Mouse (Mus musculus): ENCODE measurements at regions not wholly inside any gene's neighbourhood (a gene's known extent, or its start where the extent isn't known, plus 50 kb on each side); places are given as distances from the start of the nearest gene placed in this dataset.

DNA sequence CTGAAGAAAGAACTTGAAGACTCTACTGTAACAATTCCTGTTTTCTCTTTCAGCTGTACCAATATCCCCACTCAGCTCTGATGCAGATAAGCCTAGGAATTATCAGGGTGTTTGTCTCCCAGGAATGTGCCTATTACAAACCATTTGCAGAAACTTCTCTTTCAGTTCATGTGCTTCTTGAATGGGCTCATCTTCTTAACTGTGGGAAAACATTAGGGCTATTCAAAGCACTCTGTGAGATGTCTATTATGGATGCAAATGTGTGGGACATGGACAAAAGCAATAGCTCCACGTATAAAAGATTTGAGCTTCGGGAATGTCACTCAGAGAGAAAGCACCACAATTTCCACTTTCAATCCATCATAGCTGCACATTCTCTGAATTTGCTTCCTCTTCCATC lies 659.0 kb downstream of the Utrn start:
- DNase-seq (ENCODE audit: low read depth) = no peak

DNA sequence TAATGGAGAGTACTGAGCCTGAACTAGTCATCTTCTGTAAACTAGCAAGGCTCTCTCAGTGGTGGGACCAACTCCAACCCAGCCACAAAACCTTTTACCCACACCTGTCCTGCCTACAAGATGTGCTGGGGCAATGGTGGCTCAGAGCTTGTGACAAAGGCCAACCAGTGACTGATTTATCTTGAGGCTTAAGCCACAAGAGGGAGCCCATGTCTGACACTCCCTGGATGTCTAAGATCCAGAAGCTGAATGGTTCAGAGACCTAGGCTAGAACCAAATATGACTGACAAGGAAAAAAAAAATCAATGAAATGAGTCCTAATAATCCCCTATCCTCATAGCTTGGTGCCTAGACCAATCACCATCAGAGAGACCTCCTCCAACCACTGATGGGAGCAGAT lies 650.3 kb downstream of the Utrn start:
- no peak for DNase-seq (ENCODE audit: low read depth)

DNA sequence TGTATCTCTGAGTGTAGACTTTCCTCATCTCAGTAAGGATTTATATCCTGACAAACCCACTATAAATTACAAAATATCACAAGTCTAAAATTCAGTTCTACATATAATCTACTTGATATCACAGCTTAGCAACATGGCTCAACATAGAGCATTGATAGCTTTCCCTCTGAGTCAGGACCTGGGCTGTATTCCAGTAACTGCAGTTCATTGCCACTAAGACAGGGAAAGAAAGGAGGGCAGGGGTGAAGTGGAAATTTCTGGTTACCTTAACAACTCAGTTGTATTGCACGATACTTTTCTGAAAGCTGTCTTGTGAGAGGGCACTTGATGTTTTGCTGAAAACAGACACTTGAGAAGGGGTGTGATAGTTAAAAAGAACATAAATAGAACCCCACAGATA lies 635.0 kb downstream of the Utrn start:
- no peak for DNase-seq (ENCODE audit: low read depth)

DNA sequence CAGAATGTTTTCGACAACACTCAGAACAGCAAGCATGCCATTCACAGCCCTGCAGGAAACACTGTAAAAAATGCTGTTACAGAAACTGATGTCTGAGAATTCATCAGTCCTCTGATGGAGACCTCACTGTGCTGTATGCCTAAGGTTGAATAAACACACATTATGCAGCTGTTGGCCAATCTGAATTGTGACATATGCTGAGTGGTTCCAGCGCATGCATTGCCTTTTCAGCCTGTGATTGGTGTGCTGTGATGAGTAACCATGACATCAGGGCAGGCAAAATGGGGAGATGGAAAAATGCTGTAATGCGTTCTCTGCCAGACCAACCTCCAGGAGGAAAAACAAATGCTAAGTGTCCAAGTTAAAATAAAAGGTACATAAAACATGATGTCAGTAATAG lies 620.3 kb downstream of the Utrn start:
- no peak for DNase-seq (ENCODE audit: low read depth)

DNA sequence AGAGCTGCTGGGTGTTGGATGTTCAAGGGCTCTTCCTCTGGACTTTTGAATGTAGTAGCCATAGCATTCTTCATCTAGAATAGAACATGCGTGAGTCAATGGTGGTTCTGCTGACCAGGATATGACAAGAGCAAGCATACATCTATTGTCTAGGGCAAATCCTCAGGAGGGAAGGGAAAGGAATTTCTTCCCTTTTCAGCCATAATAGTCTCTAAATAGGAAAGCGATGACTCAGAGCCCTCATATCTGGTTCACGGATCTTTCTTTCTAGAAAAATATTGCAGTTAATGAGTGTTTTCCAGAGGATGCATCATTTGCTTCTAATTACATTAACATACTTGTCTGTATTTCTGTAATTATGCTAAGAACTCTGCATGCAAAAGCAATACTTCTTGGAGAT lies 615.9 kb downstream of the Utrn start:
- no peak for DNase-seq (ENCODE audit: low read depth)

DNA sequence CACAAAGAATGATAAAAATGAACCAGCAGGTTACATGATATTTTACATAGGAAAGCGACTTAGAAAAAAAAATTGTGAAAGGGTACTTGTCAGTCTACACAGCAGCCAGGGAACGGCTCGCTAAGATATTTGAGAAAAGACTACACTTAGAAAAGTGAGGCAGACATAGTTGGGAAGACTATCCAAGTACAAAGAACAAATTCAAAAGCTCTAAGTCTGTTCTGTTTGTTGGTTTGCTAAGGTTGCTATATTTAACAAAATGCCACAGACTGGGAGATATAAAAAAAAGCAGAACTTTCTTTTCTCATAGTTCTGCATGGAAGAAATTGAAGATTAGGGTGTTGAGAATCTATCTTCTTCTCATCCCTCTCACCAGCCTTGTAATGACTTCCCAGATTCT lies 583.5 kb downstream of the Utrn start:
- no peak for DNase-seq (ENCODE audit: low read depth)

DNA sequence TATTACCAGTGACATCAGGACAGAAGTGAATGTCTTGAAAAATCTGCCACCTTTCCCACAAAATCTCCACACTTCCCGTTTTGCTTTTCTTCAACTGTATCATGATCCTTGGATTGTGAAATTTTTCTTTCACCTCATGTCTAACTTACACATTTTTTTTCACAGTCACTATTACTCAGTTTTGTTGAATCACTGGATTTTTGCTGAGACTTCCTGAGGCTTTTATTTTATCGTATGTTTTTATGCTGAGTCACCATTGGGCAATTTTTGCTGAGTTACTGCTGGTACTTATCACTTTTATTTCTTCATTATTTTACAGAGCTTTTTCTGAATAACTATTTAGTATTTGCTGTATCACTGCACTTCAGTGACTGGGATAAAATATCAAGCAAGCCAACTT lies 570.3 kb downstream of the Utrn start:
- no peak for DNase-seq (ENCODE audit: low read depth)

DNA sequence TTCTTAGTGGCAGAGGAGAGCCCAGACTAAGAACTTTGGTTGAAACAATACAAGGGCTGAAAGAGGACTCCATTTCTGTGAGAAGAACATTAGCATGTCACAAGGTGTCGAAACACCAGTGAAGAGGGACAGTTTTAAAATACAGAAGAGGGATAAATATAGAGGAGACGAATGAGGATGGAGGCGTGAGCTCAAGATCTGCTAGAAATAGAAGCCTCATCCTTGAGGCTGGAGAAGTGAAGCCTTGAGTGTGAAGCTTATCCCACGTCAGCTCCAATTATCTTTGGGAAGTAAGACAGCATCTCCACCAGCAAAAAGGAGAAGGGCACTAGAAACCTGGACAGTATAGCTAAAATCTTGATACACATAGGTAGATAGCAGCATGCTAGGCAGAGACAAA lies 566.8 kb downstream of the Utrn start:
- no peak for DNase-seq (ENCODE audit: low read depth)

DNA sequence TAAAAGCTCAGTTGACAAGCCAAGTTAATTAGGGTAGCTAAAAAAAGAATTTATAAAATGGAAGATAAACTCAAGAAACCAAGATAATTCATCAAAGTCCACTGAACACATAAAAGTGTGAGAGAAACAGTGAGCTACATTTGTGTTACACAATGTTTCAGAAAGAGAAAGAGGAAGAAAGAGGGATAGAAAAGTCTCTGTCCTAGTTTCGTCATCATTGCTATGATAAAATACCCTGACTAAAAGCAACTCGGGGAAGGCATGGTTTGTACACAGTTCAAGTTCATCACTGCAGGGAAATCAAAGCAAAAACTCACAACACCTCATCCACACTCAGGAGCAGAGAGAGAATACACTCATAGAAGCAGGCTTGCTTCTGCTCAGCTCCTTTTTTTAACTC lies 548.9 kb downstream of the Utrn start:
- no peak for DNase-seq (ENCODE audit: low read depth)

All from induced T-regulatory cell, adult 2 months (primary cell).